Mouse (Mus musculus) heart, embryonic 14.5 days (tissue): ENCODE measurements around the gene Btbd35f18. TPM values are rescaled to one million over a fixed set of nuclear protein-coding genes. Genes with fewer than 3 reads are reported as not detected.
"Not testable (repeated sequence)": the region's sequence is repeated elsewhere in the genome, so short reads cannot be mapped to it uniquely, and the experiment has no call there.

Experiments used
- ATAC-seq: fragments of 200-750 bp; cut with Nextera tagmentation; 2 replicates; pipeline ENCODE4 v1.8.0; 2017; ENCODE audit warnings: low read depth, moderate TSS enrichment; ENCODE audit not compliant: insufficient number of reproducible peaks, insufficient read depth, low FRiP score
- H3K27ac ChIP-seq, 2 experiments: fragments of 200-500 bp in 1 of 2; fragments of 300-500 bp in 1 of 2; sonication (generic) in 1 of 2; replicated peaks in 1 of 2; 2 replicates each; pipeline ENCODE4 v1.5.1; 2012 to 2014; ENCODE audit warnings: low read depth in 2 of 2, low read length in 2 of 2, control low read depth in 1 of 2, mild to moderate bottlenecking in 1 of 2, mixed read lengths in 1 of 2; ENCODE audit not compliant: control insufficient read depth in 1 of 2, insufficient read depth in 1 of 2
- H3K27me3 ChIP-seq: fragments of 300-500 bp; sonication (generic); 2 replicates; pipeline ENCODE4 v1.6.1; 2014; ENCODE audit warnings: mild to moderate bottlenecking, low read length, control low read depth; ENCODE audit not compliant: control insufficient read depth, insufficient read depth
- H3K36me3 ChIP-seq: fragments of 300-500 bp; sonication (generic); 2 replicates; pipeline ENCODE4 v1.6.1; 2014; ENCODE audit warnings: mild to moderate bottlenecking, control low read depth, low read length, mixed read lengths; ENCODE audit not compliant: control insufficient read depth, insufficient read depth
- H3K4me1 ChIP-seq, 2 experiments: fragments of 200-500 bp in 1 of 2; fragments of 300-500 bp in 1 of 2; sonication (generic) in 1 of 2; 2 replicates each; pipeline ENCODE4 v1.6.1; 2012 to 2014; ENCODE audit warnings: low read length in 2 of 2, control low read depth in 1 of 2, mixed read lengths in 1 of 2; ENCODE audit not compliant: control insufficient read depth in 2 of 2, insufficient read depth in 2 of 2
- H3K4me2 ChIP-seq: fragments of 300-500 bp; sonication (generic); 2 replicates; pipeline ENCODE4 v1.6.1; 2014; ENCODE audit warnings: mild to moderate bottlenecking, low read length
- H3K4me3 ChIP-seq, 2 experiments: fragments of 200-500 bp in 1 of 2; fragments of 300-500 bp in 1 of 2; sonication (generic) in 1 of 2; 2 replicates each; pipeline ENCODE4 v1.5.1; 2012 to 2014; ENCODE audit warnings: low read length in 2 of 2, mild to moderate bottlenecking in 2 of 2, control low read depth in 1 of 2, low read depth in 1 of 2, moderate library complexity in 1 of 2; ENCODE audit not compliant: control insufficient read depth in 1 of 2, insufficient read depth in 1 of 2
- H3K9ac ChIP-seq: fragments of 300-500 bp; sonication (generic); 2 replicates; pipeline ENCODE4 v1.6.1; 2014; ENCODE audit warnings: mild to moderate bottlenecking, low read length
- H3K9me3 ChIP-seq: fragments of 300-500 bp; sonication (generic); 2 replicates; pipeline ENCODE4 v1.6.1; 2016; ENCODE audit warnings: low read length, control low read depth; ENCODE audit not compliant: control insufficient read depth
- WGBS: fragments of 180-500 bp; shearing (Covaris S2); extraction: QIAGEN DNeasy Blood & Tissue Kit; methylation state at CpG from one replicate; pipeline ENCODE4 v1.1.7; 2014; 5-methylcytosine and 5-hydroxymethylcytosine counted together
- polyA plus RNA-seq: library from polyadenylated mRNA; unstranded; fragments of >200 nt; fragmentation: Nextera tagmentation; extraction: Ambion mirVana; gene quantifications from 2 replicates; pipeline ENCODE4 v1.2.1, GENCODE M21; 2014

Btbd35f18 gene
- not detected in 2 replicates for polyA plus RNA-seq

DNA sequence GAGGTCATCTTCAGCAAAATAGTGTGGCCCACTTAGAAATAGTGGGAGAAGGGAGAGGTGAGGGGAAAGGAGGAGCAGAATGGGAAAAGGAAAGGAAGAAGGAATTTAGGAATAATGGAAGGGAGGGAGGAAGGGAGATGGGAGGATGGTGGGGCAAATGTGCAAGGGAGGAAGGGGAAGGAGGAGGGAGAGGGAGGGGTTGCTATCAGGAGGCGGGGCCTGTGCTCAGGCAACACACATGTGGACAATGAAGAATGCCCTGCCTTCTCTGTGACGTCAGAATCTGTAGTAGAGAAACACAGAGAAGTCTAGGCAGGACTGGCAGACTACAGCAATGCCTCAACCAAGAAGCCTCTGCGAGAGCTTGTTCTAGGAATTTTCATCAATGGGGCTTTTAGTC is at the start of gene Btbd35f18:
Gene Btbd35f18 (plus strand): TSS at position 301 of the 400 bp plus-strand sequence.
- H3K4me1 ChIP-seq, H3K27ac ChIP-seq, H3K4me3 ChIP-seq, H3K9me3 ChIP-seq, H3K9ac ChIP-seq, H3K4me2 ChIP-seq, ATAC-seq, H3K27me3 ChIP-seq, H3K36me3 ChIP-seq: not testable (repeated sequence)
- WGBS: no CpG with 5 or more reads among the region's 3 CpGs

Other genes with a start within 250 kb of the Btbd35f18 start
- gene Btbd35f10, start 52.7 kb downstream of the Btbd35f18 start, polyA plus RNA-seq: not detected in 2 replicates